Mouse (Mus musculus): ENCODE measurements around the gene Brf1. TPM values are rescaled to one million over a fixed set of nuclear protein-coding genes. Genes with fewer than 3 reads are reported as not detected.
A peak's percentile ranks its signal among the peaks of the same experiment; 100 is the strongest.

Brf1 gene
- polyA plus RNA-seq, 1 experiment from 2014 or later = 76.2 TPM

DNA sequence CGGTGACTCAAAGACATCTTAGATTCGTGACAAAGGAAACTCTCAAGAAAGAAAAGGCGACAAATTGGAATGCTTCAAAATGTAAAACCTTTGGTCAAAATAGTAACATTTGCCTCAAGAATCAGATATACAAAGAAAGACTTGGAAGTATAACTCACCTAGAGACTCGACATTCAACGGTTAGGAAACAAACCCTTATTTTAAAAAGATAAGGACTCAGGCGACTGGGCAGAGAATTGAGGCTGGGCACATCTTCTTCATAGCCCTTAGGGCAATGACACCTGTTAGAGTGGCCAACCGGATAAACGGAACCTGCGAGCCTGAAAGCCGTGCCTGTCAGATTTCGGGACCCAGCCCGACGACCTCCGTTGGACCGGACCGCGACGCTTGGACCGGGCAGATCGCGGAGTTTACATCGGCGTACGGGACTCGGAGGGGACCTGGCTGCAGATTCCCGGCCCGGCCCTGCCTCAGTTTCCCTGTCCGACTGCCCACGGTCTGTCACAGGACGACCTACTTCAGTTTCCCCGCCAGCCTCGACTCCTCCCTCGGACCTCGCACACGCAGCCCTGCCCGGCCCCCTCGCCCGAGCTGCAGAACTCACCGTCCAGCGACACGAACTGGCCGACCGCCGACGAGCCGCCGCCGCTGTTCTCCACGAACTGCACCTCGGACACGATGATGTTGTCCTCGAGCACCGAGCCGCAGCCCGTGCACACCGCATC is 773 bp downstream of the Brf1 start:
- Histone ChIP-seq H3K4me2 (replicated peaks) (peak overlapping the region; percentile 75), H3K4me3 (peak overlapping the region; percentile 63), H3K9me3 (no peaks in the 10 kb centered on the region), H3K27ac (replicated peaks) (peak overlapping the region; percentile 92), H3K4me1 (peaks cover 24% of the 10 kb centered on the region), H3K27me3 (no peaks in the 10 kb centered on the region), H3K9ac (replicated peaks) (peak overlapping the region; percentile 78), H3K36me3 (peaks cover 21% of the 10 kb centered on the region; the same call in 1 of the 2 replicates)
- 2% methylated on average over 56 of the region's 56 CpGs for WGBS
- no peak for ATAC-seq (ENCODE audit: low FRiP score, low read depth)

DNA sequence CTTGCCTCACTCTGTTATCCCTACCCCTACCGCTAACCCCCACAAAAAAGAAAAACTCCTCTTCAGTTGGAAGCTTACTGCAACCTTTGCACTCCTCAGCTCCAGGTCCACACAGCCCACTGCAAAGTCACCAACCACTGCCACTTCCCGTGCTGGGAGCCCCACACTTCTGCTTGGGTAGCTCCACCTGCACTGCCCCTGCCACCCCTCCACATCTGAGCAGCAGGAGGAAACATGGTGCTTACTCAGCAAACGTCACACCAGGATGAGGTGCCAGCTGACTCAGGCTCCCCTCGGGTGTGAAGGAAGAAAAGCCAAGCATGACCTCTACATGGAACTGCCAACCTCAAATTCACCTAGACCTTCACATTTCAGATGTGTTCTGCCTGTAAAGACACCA is 6.4 kb downstream of the Brf1 start:
- H3K4me3 ChIP-seq = no peak overlapping the region
- 84% methylated on average over 4 of the region's 4 CpGs for WGBS
- H3K36me3 ChIP-seq = peaks cover 50% of the 10 kb centered on the region

DNA sequence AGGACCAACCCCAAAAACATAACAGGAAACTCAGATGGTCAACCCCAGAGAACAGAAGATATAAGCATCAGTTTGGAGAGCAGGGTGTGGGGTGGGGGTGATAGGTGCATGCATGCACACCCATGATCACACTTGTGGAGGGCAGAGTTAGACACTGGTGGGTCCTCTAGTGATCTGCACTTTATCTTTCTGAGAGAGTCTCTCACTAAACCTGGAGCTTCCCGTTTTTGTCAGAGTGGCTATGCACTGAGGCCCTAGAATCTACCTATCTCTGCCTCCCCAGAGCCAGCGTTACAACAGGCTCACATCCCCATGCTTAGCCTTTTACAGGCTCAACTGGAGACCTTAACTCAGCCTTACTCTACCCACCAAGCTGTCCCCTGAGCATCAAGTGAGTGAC is 9.1 kb downstream of the Brf1 start:
- Histone ChIP-seq H3K36me3 (peaks cover 58% of the 10 kb centered on the region), H3K4me2 (replicated peaks) (no peak overlapping the region), H3K4me1 (no peaks in the 10 kb centered on the region), H3K27me3 (no peaks in the 10 kb centered on the region), H3K9me3 (no peaks in the 10 kb centered on the region), H3K9ac (replicated peaks) (no peak overlapping the region), H3K27ac (replicated peaks) (no peak overlapping the region), H3K4me3 (no peak overlapping the region)
- WGBS = 95% methylated on average over 2 of the region's 2 CpGs
- ATAC-seq (ENCODE audit: low FRiP score, low read depth) = no peak

More for the DNA sequence above, 6.4 kb downstream of the Brf1 start:
- no peaks in the 10 kb centered on the region for H3K27me3 ChIP-seq
- peaks cover 13% of the 10 kb centered on the region for H3K4me1 ChIP-seq
- H3K27ac ChIP-seq (replicated peaks) = no peak overlapping the region
- no peak overlapping the region for H3K4me2 ChIP-seq (replicated peaks)
- ATAC-seq (ENCODE audit: low FRiP score, low read depth) = no peak
- H3K9ac ChIP-seq (replicated peaks) = no peak overlapping the region
- H3K9me3 ChIP-seq = no peaks in the 10 kb centered on the region

DNA sequence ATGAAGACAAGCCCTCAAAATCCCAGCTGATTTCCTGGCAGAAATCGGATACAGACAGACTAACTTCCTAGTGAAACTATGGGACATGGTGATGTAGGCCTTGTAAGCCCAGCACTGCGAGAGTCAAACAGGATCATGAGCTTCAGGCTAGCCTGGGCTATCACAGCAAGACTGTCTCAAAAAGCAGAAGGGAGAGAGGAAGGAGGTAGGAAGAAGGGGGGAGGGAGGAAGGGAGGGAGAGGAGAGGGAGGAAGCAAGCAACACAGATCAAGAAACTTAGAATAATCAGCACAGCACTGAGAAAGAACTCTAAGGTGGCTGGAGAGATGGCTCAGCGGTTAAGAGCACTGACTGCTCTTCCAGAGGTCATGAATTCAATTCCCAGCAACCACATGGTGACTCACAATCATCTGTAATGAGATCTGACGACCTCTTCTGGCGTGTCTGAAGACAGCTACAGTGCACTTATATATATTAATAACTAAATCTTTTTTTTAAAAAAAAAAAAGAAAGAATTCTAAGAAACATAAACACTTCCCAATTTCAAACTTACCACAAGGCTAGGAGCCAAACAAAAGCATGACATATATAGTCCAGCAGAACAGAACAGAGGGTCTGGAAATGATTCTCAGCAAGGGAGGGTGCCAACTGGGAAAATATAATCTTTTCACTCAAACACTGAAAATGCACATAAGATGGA is 9.6 kb downstream of the Brf1 start:
- Histone ChIP-seq H3K9me3 (no peaks in the 10 kb centered on the region), H3K4me3 (no peak overlapping the region), H3K4me2 (replicated peaks) (no peak overlapping the region), H3K4me1 (no peaks in the 10 kb centered on the region), H3K27me3 (no peaks in the 10 kb centered on the region), H3K36me3 (peaks cover 57% of the 10 kb centered on the region), H3K9ac (replicated peaks) (no peak overlapping the region), H3K27ac (replicated peaks) (no peak overlapping the region)
- ATAC-seq (ENCODE audit: low FRiP score, low read depth) = no peak
- 92% methylated on average over 5 of the region's 5 CpGs for WGBS

- H3K9me3 ChIP-seq = no peaks in the 10 kb centered on the region
- peaks cover 74% of the 10 kb centered on the region for H3K36me3 ChIP-seq
- no peak overlapping the region for H3K27ac ChIP-seq (replicated peaks)
- no peaks in the 10 kb centered on the region for H3K27me3 ChIP-seq
- H3K4me1 ChIP-seq = no peaks in the 10 kb centered on the region
- H3K4me3 ChIP-seq = no peak overlapping the region
- ATAC-seq (ENCODE audit: low FRiP score, low read depth) = no peak
- H3K4me2 ChIP-seq (replicated peaks) = no peak overlapping the region
- 74% methylated on average over 6 of the region's 6 CpGs for WGBS
- no peak overlapping the region for H3K9ac ChIP-seq (replicated peaks)
These were observed 12.6 kb downstream of the Brf1 start for GRCm38 (mm10) chr12:112987877-112988276.

DNA sequence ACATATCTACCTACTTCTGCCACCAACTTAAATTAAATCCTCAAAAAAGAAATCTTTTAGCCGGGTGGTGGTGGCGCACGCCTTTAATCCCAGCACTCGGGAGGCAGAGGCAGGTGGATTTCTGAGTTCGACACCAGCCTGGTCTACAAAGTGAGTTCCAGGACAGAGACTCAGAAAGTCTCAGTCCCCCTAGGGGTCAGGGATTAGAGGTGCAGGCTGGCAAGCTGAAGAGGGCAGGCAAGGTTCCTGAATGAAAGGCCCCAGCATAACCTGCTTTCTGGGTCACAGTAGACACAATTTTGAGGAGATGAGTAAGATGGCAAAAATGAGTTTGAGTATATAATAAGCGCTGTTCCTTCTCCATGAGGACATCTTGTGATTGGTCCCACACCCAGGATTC is 15.2 kb downstream of the Brf1 start:
- Histone ChIP-seq H3K4me2 (replicated peaks) (no peak overlapping the region), H3K9me3 (no peaks in the 10 kb centered on the region), H3K36me3 (peaks cover 76% of the 10 kb centered on the region), H3K4me1 (no peaks in the 10 kb centered on the region), H3K27me3 (no peaks in the 10 kb centered on the region), H3K4me3 (no peak overlapping the region), H3K9ac (replicated peaks) (no peak overlapping the region), H3K27ac (replicated peaks) (no peak overlapping the region)
- no peak for ATAC-seq (ENCODE audit: low FRiP score, low read depth)
- WGBS = 91% methylated on average over 6 of the region's 6 CpGs

GRCm38 (mm10) chr12:112982031-112982430 is 18.5 kb downstream of the Brf1 start:
- H3K36me3 ChIP-seq = peaks cover 90% of the 10 kb centered on the region
- no peak overlapping the region for H3K4me2 ChIP-seq (replicated peaks)
- no peak overlapping the region for H3K4me3 ChIP-seq
- no peaks in the 10 kb centered on the region for H3K9me3 ChIP-seq
- no peak overlapping the region for H3K9ac ChIP-seq (replicated peaks)
- H3K4me1 ChIP-seq = peaks cover 7% of the 10 kb centered on the region
- H3K27ac ChIP-seq (replicated peaks) = no peak overlapping the region
- WGBS = 83% methylated on average over 2 of the region's 2 CpGs
- H3K27me3 ChIP-seq = no peaks in the 10 kb centered on the region
- no peak for ATAC-seq (ENCODE audit: low FRiP score, low read depth)

- no peak for ATAC-seq (ENCODE audit: low FRiP score, low read depth)
- Histone ChIP-seq H3K36me3 (peaks cover 78% of the 10 kb centered on the region), H3K9me3 (no peaks in the 10 kb centered on the region), H3K27ac (replicated peaks) (peak overlapping the region; percentile 90), H3K4me1 (peaks cover 17% of the 10 kb centered on the region), H3K4me2 (replicated peaks) (peak overlapping the region; percentile 87), H3K4me3 (peak overlapping the region; percentile 77), H3K27me3 (no peaks in the 10 kb centered on the region), H3K9ac (replicated peaks) (peak overlapping the region; percentile 85)
- WGBS = 47% methylated on average over 12 of the region's 12 CpGs
These were observed 23.3 kb downstream of the Brf1 start for GRCm38 (mm10) chr12:112977156-112977555.

DNA sequence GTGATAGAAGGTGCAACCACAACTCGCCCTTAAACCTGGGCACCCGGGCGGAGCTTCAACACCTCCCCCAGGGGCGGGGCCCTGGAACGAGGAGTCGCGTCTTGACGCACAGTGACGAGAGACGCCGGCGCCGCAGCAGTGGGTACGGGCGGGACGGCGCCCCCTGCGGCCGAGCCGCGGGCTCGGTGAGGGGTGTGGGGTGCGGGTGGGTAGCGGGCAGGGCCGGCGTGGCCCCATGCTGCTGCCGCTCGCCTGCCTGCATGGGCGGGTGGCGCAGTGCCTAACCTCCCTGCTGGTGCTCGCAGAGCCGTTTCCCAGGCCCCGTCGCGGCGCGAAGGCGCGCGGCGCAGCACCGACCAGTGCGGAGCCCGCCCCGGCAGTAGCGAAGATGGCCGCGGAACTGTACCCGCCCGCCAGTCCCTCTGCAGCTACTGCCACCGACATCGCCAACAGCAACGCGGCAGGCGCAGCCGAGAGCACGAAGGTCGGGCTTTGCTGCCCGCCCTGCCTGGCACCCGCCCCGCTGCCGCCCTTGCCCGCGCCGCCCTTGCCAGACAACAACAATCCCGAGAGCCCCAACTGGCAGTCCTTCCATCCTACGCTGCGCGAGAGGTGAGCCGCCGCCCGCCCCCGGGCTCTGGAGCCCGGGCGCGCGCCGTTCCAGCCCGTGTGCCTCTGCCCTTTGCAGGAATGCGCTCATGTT is 24.0 kb downstream of the Brf1 start, which contains the start of gene Btbd6:
Gene Btbd6, plus strand, starts transcription at position 112 of the 703 bp plus-strand sequence.
- peak; percentile 94 for ATAC-seq (ENCODE audit: low FRiP score, low read depth)
- H3K27ac ChIP-seq (replicated peaks) = peak within 1 kb of the TSS; percentile 90
- H3K9ac ChIP-seq (replicated peaks) = peak within 1 kb of the TSS; percentile 85
- peaks cover 78% of the 10 kb centered on the region for H3K36me3 ChIP-seq
- no peaks in the 10 kb centered on the region for H3K27me3 ChIP-seq
- peak within 1 kb of the TSS; percentile 77 for H3K4me3 ChIP-seq
- H3K4me1 ChIP-seq = peaks cover 17% of the 10 kb centered on the region
- H3K9me3 ChIP-seq = no peaks in the 10 kb centered on the region
- peak within 1 kb of the TSS; percentile 87 for H3K4me2 ChIP-seq (replicated peaks)
- under 1% methylated on average over 61 of the region's 80 CpGs for WGBS

GRCm38 (mm10) chr12:112974736-112975135 is 25.8 kb downstream of the Brf1 start:
- Histone ChIP-seq H3K27ac (replicated peaks) (no peak overlapping the region), H3K4me3 (no peak overlapping the region), H3K9me3 (no peaks in the 10 kb centered on the region), H3K9ac (replicated peaks) (no peak overlapping the region), H3K4me2 (replicated peaks) (no peak overlapping the region), H3K4me1 (peaks cover 17% of the 10 kb centered on the region), H3K27me3 (no peaks in the 10 kb centered on the region), H3K36me3 (peaks cover 77% of the 10 kb centered on the region)
- 87% methylated on average over 9 of the region's 9 CpGs for WGBS
- ATAC-seq (ENCODE audit: low FRiP score, low read depth) = no peak

- whole genome bisulfite sequencing = 90% methylated on average over 6 of the region's 6 CpGs
- Histone ChIP-seq H3K27ac (replicated peaks) (no peak overlapping the region), H3K4me3 (no peak overlapping the region), H3K27me3 (no peaks in the 10 kb centered on the region), H3K4me1 (no peaks in the 10 kb centered on the region), H3K9me3 (no peaks in the 10 kb centered on the region), H3K36me3 (peaks cover 98% of the 10 kb centered on the region), H3K9ac (replicated peaks) (no peak overlapping the region), H3K4me2 (replicated peaks) (no peak overlapping the region)
- ATAC-seq (ENCODE audit: low FRiP score, low read depth) = no peak
These were observed 30.9 kb downstream of the Brf1 start for GRCm38 (mm10) chr12:112969616-112970015.

DNA sequence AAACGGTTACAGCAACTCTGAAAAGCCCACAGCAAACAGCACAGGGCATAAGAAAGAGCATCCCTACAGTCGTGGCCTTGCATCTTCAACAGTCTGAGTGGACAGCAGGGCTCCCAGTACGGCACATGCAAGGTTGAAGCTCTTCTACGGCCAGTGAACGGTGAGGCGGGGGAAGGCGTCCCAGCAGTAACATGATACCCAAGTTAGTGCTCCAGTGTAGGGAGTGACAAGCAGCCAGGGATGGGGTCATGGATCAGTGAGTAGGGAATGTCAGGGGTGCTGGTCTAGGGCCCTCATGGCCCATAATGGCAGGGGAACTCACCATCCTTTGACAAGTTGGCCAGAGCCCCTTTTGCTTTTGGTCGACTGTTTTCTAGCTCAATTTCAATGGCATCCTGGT is 31.6 kb downstream of the Brf1 start:
- H3K27ac ChIP-seq (replicated peaks) = no peak overlapping the region
- peaks cover 98% of the 10 kb centered on the region for H3K36me3 ChIP-seq
- 77% methylated on average over 8 of the region's 8 CpGs for WGBS
- no peak for ATAC-seq (ENCODE audit: low FRiP score, low read depth)
- H3K4me2 ChIP-seq (replicated peaks) = no peak overlapping the region
- H3K9me3 ChIP-seq = no peaks in the 10 kb centered on the region
- no peak overlapping the region for H3K4me3 ChIP-seq
- H3K4me1 ChIP-seq = no peaks in the 10 kb centered on the region
- no peaks in the 10 kb centered on the region for H3K27me3 ChIP-seq
- no peak overlapping the region for H3K9ac ChIP-seq (replicated peaks)

All from midbrain, embryonic 12.5 days (tissue).